Mouse (Mus musculus) cerebellum, adult 2 months (tissue): ENCODE results near the gene Sp100. TPM values are rescaled to one million over a fixed set of nuclear protein-coding genes. Genes with fewer than 3 reads are reported as not detected.
"Not testable (repeated sequence)": the region's sequence is repeated elsewhere in the genome, so short reads cannot be mapped to it uniquely, and the experiment has no call there.

ENCODE experiments used
- DNase-seq, 2 experiments: peaks; one replicate each; pipeline ENCODE4 v3.0.0; 2021
- H3K27ac ChIP-seq: fragments of 200-500 bp; 2 replicates; pipeline ENCODE4 v1.5.1; 2012; ENCODE audit warnings: low read length, control low read depth, inconsistent platforms; ENCODE audit not compliant: insufficient read depth
- H3K27me3 ChIP-seq: fragments of 200-500 bp; 2 replicates; pipeline ENCODE4 v1.6.1; 2012; ENCODE audit warnings: inconsistent platforms, mild to moderate bottlenecking, low read length, moderate library complexity; ENCODE audit not compliant: control insufficient read depth, insufficient read depth
- H3K4me1 ChIP-seq: fragments of 200-500 bp; 2 replicates; pipeline ENCODE4 v1.6.1; 2011; ENCODE audit warnings: low read length; ENCODE audit not compliant: control insufficient read depth, insufficient read depth
- H3K4me3 ChIP-seq: fragments of 200-500 bp; replicated peaks from 2 replicates; pipeline ENCODE3; 2011; ENCODE audit warnings: mild to moderate bottlenecking, low read depth, low read length, control low read depth; ENCODE audit not compliant: insufficient read depth
- WGBS: fragments of 180-500 bp; shearing (Covaris S2); methylation state at CpG from one replicate; pipeline ENCODE4 v1.1.7; 2018; 5-methylcytosine and 5-hydroxymethylcytosine counted together
- polyA plus RNA-seq: library from polyadenylated mRNA; depleted of rRNA; stranded (reverse); fragments of >200 nt; gene quantifications from 2 replicates; pipeline ENCODE4 v1.2.3, GENCODE M21; 2012; rRNA removed

Gene Sp100
- 4.7 and 5.4 TPM in 2 replicates for polyA plus RNA-seq

- H3K4me1 ChIP-seq, DNase-seq, H3K27ac ChIP-seq, H3K4me3 ChIP-seq, H3K27me3 ChIP-seq: not testable (repeated sequence)
- WGBS = 84% methylated on average over 6 of the region's 6 CpGs
Measured at GRCm38 (mm10) chr1:85649881-85650280, at the start of gene Sp100. Gene Sp100, plus strand, starts transcription at chr1:85649988.

GRCm38 (mm10) chr1:85600078-85600477 lies 49.7 kb upstream of the Sp100 start, which contains the start of gene Sp140:
Gene Sp140, plus strand, starts transcription at chr1:85600378.
- H3K27ac ChIP-seq, H3K4me3 ChIP-seq, H3K27me3 ChIP-seq, H3K4me1 ChIP-seq, DNase-seq: not testable (repeated sequence)
- WGBS = 75% methylated on average over 1 of the region's 5 CpGs

- 70% methylated on average over 4 of the region's 4 CpGs for WGBS
- not testable (repeated sequence) for DNase-seq, H3K27me3 ChIP-seq, H3K4me1 ChIP-seq, H3K27ac ChIP-seq, H3K4me3 ChIP-seq
Measured at GRCm38 (mm10) chr1:85600794-85601193, 49.0 kb upstream of the Sp100 start.

GRCm38 (mm10) chr1:85604341-85604740 lies 45.4 kb upstream of the Sp100 start:
- H3K27me3 ChIP-seq, DNase-seq, H3K4me1 ChIP-seq: not testable (repeated sequence)

GRCm38 (mm10) chr1:85608361-85608760 lies 41.4 kb upstream of the Sp100 start:
- H3K27me3 ChIP-seq, H3K27ac ChIP-seq, DNase-seq, H3K4me1 ChIP-seq, H3K4me3 ChIP-seq: not testable (repeated sequence)
- WGBS = 83% methylated on average over 4 of the region's 4 CpGs

More at GRCm38 (mm10) chr1:85604341-85604740, 45.4 kb upstream of the Sp100 start:
- WGBS = no CpG with 5 or more reads among the region's 1 CpGs
- not testable (repeated sequence) for H3K27ac ChIP-seq, H3K4me3 ChIP-seq

- WGBS = no CpG with 5 or more reads among the region's 4 CpGs
- H3K4me3 ChIP-seq, DNase-seq, H3K4me1 ChIP-seq, H3K27me3 ChIP-seq, H3K27ac ChIP-seq: not testable (repeated sequence)
Measured at GRCm38 (mm10) chr1:85610581-85610980, 39.2 kb upstream of the Sp100 start.

- 94% methylated on average over 3 of the region's 3 CpGs for WGBS
- not testable (repeated sequence) for H3K27ac ChIP-seq, H3K4me3 ChIP-seq, H3K4me1 ChIP-seq, DNase-seq, H3K27me3 ChIP-seq
Measured at GRCm38 (mm10) chr1:85615096-85615495, 34.7 kb upstream of the Sp100 start.

- H3K27ac ChIP-seq, H3K4me1 ChIP-seq, H3K27me3 ChIP-seq, H3K4me3 ChIP-seq, DNase-seq: not testable (repeated sequence)
- WGBS = 49% methylated on average over 3 of the region's 3 CpGs
Measured at GRCm38 (mm10) chr1:85615819-85616218, 34.0 kb upstream of the Sp100 start.

- H3K27me3 ChIP-seq = not testable (repeated sequence)
- 52% methylated on average over 4 of the region's 5 CpGs for WGBS
Measured at GRCm38 (mm10) chr1:85617161-85617560, 32.6 kb upstream of the Sp100 start.

GRCm38 (mm10) chr1:85618689-85619088 lies 31.1 kb upstream of the Sp100 start:
- not testable (repeated sequence) for H3K27me3 ChIP-seq, DNase-seq, H3K4me1 ChIP-seq, H3K4me3 ChIP-seq, H3K27ac ChIP-seq
- WGBS = 27% methylated on average over 1 of the region's 1 CpGs

More at GRCm38 (mm10) chr1:85617161-85617560, 32.6 kb upstream of the Sp100 start:
- H3K4me3 ChIP-seq, H3K27ac ChIP-seq, DNase-seq, H3K4me1 ChIP-seq: not testable (repeated sequence)

GRCm38 (mm10) chr1:85636936-85637335 lies 12.9 kb upstream of the Sp100 start:
- WGBS = 53% methylated on average over 3 of the region's 3 CpGs
- not testable (repeated sequence) for DNase-seq, H3K27me3 ChIP-seq, H3K4me3 ChIP-seq, H3K27ac ChIP-seq, H3K4me1 ChIP-seq

- 75% methylated on average over 4 of the region's 4 CpGs for WGBS
Measured at GRCm38 (mm10) chr1:85638144-85638543, 11.6 kb upstream of the Sp100 start.

GRCm38 (mm10) chr1:85650524-85650923 lies 736 bp downstream of the Sp100 start:
- 49% methylated on average over 4 of the region's 5 CpGs for WGBS
- DNase-seq, H3K27me3 ChIP-seq, H3K27ac ChIP-seq, H3K4me1 ChIP-seq, H3K4me3 ChIP-seq: not testable (repeated sequence)

More at GRCm38 (mm10) chr1:85638144-85638543, 11.6 kb upstream of the Sp100 start:
- not testable (repeated sequence) for H3K27me3 ChIP-seq, H3K4me1 ChIP-seq, DNase-seq, H3K27ac ChIP-seq, H3K4me3 ChIP-seq
